Mouse (Mus musculus): ENCODE measurements at regions not wholly inside any gene's neighbourhood (a gene's known extent, or its start where the extent isn't known, plus 50 kb on each side); places are given as distances from the start of the nearest gene placed in this dataset.

DNA sequence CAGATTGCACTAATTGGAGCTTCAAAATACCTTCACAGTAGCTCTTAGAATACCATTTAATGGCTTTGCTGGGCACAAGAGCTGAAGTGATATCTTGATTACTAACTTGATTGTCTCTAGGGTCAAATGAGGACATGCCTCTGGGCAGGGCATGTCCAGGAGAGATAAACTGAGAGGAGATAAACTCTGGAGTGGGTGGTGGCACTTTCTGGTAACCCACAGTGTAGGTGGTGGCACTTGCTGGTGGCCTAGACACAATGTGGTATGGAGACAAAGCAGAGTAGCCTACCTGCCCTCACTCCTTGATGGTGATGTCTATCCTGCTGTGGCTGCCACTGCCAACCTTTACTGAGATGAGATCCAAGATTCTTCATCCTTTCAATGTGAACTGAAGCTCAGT, 61.7 kb upstream of the Tgfbr2 start:
- Histone ChIP-seq H3K27ac (replicated peaks; ENCODE audit: low read depth, low read length) (no peak overlapping the region), H3K4me3 (ENCODE audit: insufficient read depth, low read depth, low read length) (no peak overlapping the region), H3K4me1 (ENCODE audit: control insufficient read depth, insufficient read depth, insufficient read length, low read length) (peaks cover 16% of the 10 kb centered on the region; the same call in 1 of the 2 replicates)

DNA sequence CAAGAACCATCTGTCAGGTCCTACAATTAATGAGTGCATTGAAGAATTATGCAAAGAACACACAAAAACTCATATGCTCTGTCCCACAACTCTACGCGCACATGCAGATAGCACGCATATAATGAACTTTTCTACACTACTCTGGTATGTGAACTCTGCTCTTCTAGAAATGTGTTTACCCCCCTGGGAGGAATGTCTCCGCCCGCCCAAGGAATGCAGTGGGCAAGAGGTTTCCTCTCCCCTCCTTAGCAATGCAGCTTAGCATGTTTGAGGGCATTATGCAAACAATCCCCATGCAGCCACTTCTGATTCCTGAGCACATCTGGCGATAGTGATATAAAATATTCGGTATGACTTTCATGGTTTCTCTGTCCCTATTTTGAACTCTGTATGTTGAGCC, 59.0 kb upstream of the Tgfbr2 start:
- Histone ChIP-seq H3K4me1 (ENCODE audit: control insufficient read depth, insufficient read depth, insufficient read length, low read length) (peaks cover 11% of the 10 kb centered on the region; the same call in 1 of the 2 replicates), H3K4me3 (ENCODE audit: insufficient read depth, low read depth, low read length) (no peak overlapping the region), H3K27ac (replicated peaks; ENCODE audit: low read depth, low read length) (no peak overlapping the region)

GRCm38 (mm10) chr9:116232386-116232785, 57.2 kb upstream of the Tgfbr2 start:
- Histone ChIP-seq H3K27ac (replicated peaks; ENCODE audit: low read depth, low read length) (no peak overlapping the region), H3K4me3 (ENCODE audit: insufficient read depth, low read depth, low read length) (no peak overlapping the region), H3K4me1 (ENCODE audit: control insufficient read depth, insufficient read depth, insufficient read length, low read length) (peaks cover 11% of the 10 kb centered on the region; the same call in 1 of the 2 replicates)

DNA sequence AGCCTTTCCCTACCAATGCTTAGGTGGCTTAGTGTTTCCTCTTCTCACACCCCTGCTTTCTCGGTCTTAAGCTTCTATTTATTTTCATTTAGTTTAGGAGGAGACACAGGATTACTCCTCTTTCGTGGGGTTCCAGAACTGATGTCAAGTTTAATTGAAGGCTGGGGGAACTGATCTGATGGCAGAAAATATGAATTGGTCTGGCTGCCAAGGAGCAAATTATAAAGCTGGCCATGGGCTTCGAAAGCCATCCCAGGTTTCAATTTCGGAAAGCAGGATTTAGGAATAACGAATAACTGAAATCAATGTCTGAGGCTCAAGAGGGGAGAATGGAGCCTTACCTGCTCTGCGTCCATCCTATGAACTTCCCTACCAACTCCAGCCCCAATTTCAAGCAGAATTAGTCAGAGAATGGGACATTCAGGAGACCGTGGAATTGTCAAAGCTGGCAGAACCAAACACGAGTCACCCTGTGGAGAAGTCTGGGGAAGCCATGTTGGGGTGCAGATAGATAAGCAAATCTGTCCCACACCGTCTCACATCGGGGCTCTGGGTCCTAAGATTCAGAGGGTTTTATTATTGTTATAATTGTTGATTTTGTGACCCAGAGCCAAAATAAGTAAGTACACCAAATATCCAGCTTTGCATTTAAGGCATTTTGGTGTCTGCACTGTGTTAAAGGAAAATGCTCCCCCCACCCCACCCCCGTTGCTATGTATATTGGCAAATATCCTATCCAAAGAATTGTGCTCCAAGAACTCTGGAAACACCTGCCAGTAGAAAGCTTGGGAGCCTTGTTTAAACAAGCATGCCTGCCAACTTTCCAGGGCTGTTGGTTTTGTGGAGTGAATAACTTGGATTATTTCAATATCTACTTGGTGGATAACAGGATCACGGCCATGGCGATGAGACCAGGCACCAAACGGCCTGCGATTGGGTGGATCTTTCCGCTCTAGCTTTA, 56.5 kb upstream of the Tgfbr2 start:
- Histone ChIP-seq H3K4me3 (ENCODE audit: insufficient read depth, low read depth, low read length) (no peak overlapping the region), H3K27ac (replicated peaks; ENCODE audit: low read depth, low read length) (no peak overlapping the region), H3K4me1 (ENCODE audit: control insufficient read depth, insufficient read depth, insufficient read length, low read length) (peaks cover 11% of the 10 kb centered on the region; the same call in 1 of the 2 replicates)

DNA sequence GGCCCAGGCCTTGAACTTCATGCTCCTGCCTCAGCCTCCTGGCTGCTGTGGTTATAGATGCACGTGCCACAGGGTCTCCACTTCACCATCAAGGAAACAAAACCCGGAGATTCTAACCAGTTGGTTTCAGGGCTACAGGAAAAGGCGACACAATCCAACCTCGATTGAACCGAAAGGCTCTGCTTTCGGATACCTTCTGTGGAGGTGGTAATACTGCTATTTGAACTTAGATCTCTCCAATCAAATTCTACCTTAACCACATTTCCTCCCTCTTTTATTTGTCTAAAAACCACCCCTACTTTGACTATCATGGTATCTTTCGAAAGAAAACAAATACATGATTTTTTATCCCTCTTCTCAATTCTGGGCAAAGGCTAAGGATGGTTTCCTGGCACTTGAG, 55.2 kb upstream of the Tgfbr2 start:
- H3K4me1 ChIP-seq (ENCODE audit: control insufficient read depth, insufficient read depth, insufficient read length, low read length), result peaks cover 11% of the 10 kb centered on the region; the same call in 1 of the 2 replicates
- no peak overlapping the region for H3K27ac ChIP-seq (replicated peaks; ENCODE audit: low read depth, low read length)
- H3K4me3 ChIP-seq (ENCODE audit: insufficient read depth, low read depth, low read length), result no peak overlapping the region

DNA sequence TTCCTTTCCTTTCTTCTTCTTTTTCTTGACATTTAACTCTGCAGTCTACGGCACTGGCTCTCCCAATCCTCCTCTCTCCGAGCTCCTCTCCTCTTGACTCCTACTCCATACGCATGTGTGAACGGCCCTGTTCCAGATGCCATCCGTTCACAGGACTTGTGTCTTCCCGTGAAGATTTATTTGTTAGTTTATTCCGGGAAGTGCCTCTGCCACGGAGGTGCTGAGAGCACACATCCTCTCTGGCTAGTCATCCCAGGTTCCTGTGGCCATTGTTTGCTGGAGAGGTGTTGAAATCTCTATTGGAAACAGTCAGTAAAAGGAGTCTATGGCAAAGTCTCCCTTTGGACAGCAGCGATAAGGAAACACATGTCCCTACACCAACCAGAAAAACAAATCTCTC, 53.3 kb upstream of the Tgfbr2 start:
- no peak overlapping the region for H3K27ac ChIP-seq (replicated peaks; ENCODE audit: low read depth, low read length)
- H3K4me3 ChIP-seq (ENCODE audit: insufficient read depth, low read depth, low read length), result no peak overlapping the region
- peaks cover 4% of the 10 kb centered on the region; the same call in 1 of the 2 replicates for H3K4me1 ChIP-seq (ENCODE audit: control insufficient read depth, insufficient read depth, insufficient read length, low read length)

DNA sequence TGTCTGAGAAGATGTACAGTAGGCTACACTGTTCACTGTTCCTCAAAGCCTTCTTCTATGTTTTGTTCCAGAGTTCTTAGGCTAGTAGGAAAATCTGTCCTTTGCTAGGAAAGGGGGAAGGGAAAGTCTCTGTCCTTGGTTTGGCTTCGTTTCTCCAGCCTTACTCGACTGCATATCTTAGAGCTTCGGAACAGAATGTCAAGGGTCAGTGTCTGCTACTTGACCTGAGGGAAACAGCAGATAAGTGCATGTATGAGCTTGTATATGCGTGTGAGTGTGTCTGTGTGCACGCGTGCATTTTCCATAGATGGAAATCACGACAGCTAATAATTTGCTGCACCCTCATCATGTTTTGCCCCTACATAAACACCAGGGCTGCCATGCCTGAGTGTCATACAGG, 52.6 kb upstream of the Tgfbr2 start:
- Histone ChIP-seq H3K27ac (replicated peaks; ENCODE audit: low read depth, low read length) (no peak overlapping the region), H3K4me1 (ENCODE audit: control insufficient read depth, insufficient read depth, insufficient read length, low read length) (no peaks in the 10 kb centered on the region), H3K4me3 (ENCODE audit: insufficient read depth, low read depth, low read length) (no peak overlapping the region)
